Mouse (Mus musculus): ENCODE data around the gene Frmpd2.

DNA sequence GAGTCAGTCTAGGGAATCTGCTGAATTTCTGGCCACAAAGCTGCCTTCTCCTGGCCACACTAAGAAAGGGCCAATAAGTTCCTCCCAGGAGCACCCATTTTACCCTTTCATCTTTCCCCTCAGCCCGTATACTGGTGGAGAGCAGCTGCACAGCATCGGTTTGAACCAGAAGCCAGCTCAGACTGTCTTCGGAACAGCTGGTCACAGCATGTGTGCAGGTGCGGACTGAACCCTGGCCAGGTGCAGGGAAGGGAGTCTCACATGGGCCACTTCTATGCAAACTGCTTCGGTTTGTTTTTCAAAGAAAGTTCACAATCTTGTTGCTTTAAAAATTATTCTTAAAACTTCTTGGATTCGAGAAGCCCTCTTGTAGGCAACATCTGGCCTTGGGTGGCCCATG is 63.8 kb downstream of the Frmpd2 start:
- TF ChIP-seq CTCF (IDR thresholded peaks at IDR 0.05; ENCODE audit: low read depth, low read length), result no peak
- no peak for TF ChIP-seq POLR2A (IDR thresholded peaks at IDR 0.05; ENCODE audit: borderline replicate concordance, low read depth, low read length)
